Mouse (Mus musculus): ENCODE results near the gene Scg3.

- no peak for TF ChIP-seq GATA1 (IDR thresholded peaks at IDR 0.05; ENCODE audit: borderline replicate concordance, low read length)
- no peak for TF ChIP-seq FLI1 (IDR thresholded peaks at IDR 0.05; ENCODE audit: low read length)
Measured at GRCm38 (mm10) chr9:75634226-75634625, 49.6 kb downstream of the Scg3 start.

Data from megakaryocyte, embryonic 14.5 days (primary cell).